Comparison of ENCODE assay signal across 8 mouse cellular contexts in genomic region chr5:35056604-35057432, GRCm38 (mm10). TPM values are rescaled to one million over a fixed set of nuclear protein-coding genes. Genes with fewer than 3 reads are reported as not detected.
DNase-seq lines count a peak whose midpoint lies in the region; ATAC-seq lines count a peak whose summit lies in the region.

Gene Dok7 (plus strand): TSS chr5:35056766.

- H3K27ac ChIP-seq in hindbrain, embryonic 11.5 days (ENCODE audit: low read depth, low read length), result no peak within 1 kb of the TSS

- H3K9ac ChIP-seq in hindbrain, embryonic 11.5 days (ENCODE audit: low read depth, low read length), result peak within 1 kb of the TSS; percentile 63

- H3K27me3 ChIP-seq in hindbrain, embryonic 11.5 days (ENCODE audit: control insufficient read depth, insufficient read depth, low read length), result peaks cover 12% of the 10 kb centered on the region

- peaks cover 6% of the 10 kb centered on the region; the same call in 1 of the 2 replicates for H3K4me1 ChIP-seq in hindbrain, embryonic 11.5 days (replicated peaks; ENCODE audit: control insufficient read depth, insufficient read depth, low read length)

- peak; percentile 69 for DNase-seq in Muller cell, postnatal 12 days (ENCODE audit: inconsistent ontology term)
- peak; percentile 69 for DNase-seq in cerebellum, adult 9-10 months
- peak; percentile 41 to 42 for DNase-seq in frontal cortex, postnatal 25 days (ENCODE audit: low spot score in 2 of 2)
- DNase-seq in hindbrain, embryonic 11.5 days (ENCODE audit: low spot score), result peak; percentile 57
- peak; percentile 60 to 64 for DNase-seq in layer of hippocampus, postnatal 36 days
- DNase-seq in lung, postnatal 14 days, result peak; percentile 45
- DNase-seq in right cerebral cortex, postnatal 14 days, result peak; percentile 57
- no peak for DNase-seq in spleen, postnatal 14 days (ENCODE audit: low spot score in 2 of 2)

- H3K36me3 ChIP-seq in hindbrain, embryonic 11.5 days (ENCODE audit: control insufficient read depth, insufficient read depth, low read length), result no peaks in the 10 kb centered on the region

- peak; percentile 33; the same call in 1 of the 2 replicates for ATAC-seq in hindbrain, embryonic 11.5 days (ENCODE audit: low FRiP score)

- under 1% methylated on average over 42 of the region's 74 CpGs for whole genome bisulfite sequencing in hindbrain, embryonic 11.5 days

- no peaks in the 10 kb centered on the region for H3K9me3 ChIP-seq in hindbrain, embryonic 11.5 days (ENCODE audit: control insufficient read depth, low read length)

- peak within 1 kb of the TSS; percentile 49 for H3K4me3 ChIP-seq in hindbrain, embryonic 11.5 days (ENCODE audit: low read depth, low read length)

- H3K4me2 ChIP-seq in hindbrain, embryonic 11.5 days (replicated peaks; ENCODE audit: low read depth, low read length), result peak within 1 kb of the TSS; percentile 97

RNA-seq across cellular contexts. Expression of gene Dok7, which starts in this region (rescaled TPM):
- polyA plus RNA-seq in hindbrain, embryonic 11.5 days (2014; fragmentation: Nextera tagmentation; extraction: Ambion mirVana), result 0.11 TPM in 1 of 2 replicates, not detected in the other
- total RNA-seq in layer of hippocampus, postnatal 36 days (2021), result 10 to 100 TPM; 15.5 to 22.3 TPM

Comparison
In these comparisons a context has a peak if more than half of its experiments do, and no peak if none do; other contexts are left out.
1. Peak in DNase-seq, ATAC-seq, H3K4me3 ChIP-seq, H3K9ac ChIP-seq and H3K4me2 ChIP-seq in hindbrain, embryonic 11.5 days; RNA of the gene not detected or under 1 TPM.
2. DNase-seq: peak in Muller cell, postnatal 12 days (single experiment), cerebellum, adult 9-10 months (single experiment), frontal cortex, postnatal 25 days (2 of 2), layer of hippocampus, postnatal 36 days (2 of 2), lung, postnatal 14 days (single experiment) and right cerebral cortex, postnatal 14 days (single experiment); none in spleen, postnatal 14 days (0 of 2).